Mouse (Mus musculus) limb, embryonic 14.5 days (tissue): ENCODE results near the gene Timm17a. TPM values are rescaled to one million over a fixed set of nuclear protein-coding genes. Genes with fewer than 3 reads are reported as not detected.
A peak's percentile ranks its signal among the peaks of the same experiment; 100 is the strongest.

ENCODE experiments used
- ATAC-seq: fragments of 200-750 bp; cut with Nextera tagmentation; 2 replicates; pipeline ENCODE4 v1.8.0; 2017; ENCODE audit warnings: low read depth, moderate number of reproducible peaks, moderate TSS enrichment; ENCODE audit not compliant: low FRiP score
- DNase-seq: peaks from one replicate; pipeline ENCODE4 v3.0.0-alpha.2; 2015; ENCODE audit warnings: low spot score
- H3K27ac ChIP-seq: fragments of 300-500 bp; sonication (generic); replicated peaks from 2 replicates; pipeline ENCODE4 v1.5.1; 2014; ENCODE audit warnings: low read depth, mild to moderate bottlenecking, low read length, moderate library complexity, mixed read lengths
- H3K27me3 ChIP-seq: fragments of 300-500 bp; sonication (generic); 2 replicates; pipeline ENCODE4 v1.6.1; 2014; ENCODE audit warnings: low read length, mixed read lengths; ENCODE audit not compliant: control insufficient read depth, insufficient read depth
- H3K36me3 ChIP-seq: fragments of 300-500 bp; sonication (generic); 2 replicates; pipeline ENCODE4 v1.6.1; 2014; ENCODE audit warnings: mild to moderate bottlenecking, low read length, moderate library complexity, mixed read lengths; ENCODE audit not compliant: control insufficient read depth, insufficient read depth
- H3K4me1 ChIP-seq: fragments of 300-500 bp; sonication (generic); 2 replicates; pipeline ENCODE4 v1.6.1; 2014; ENCODE audit warnings: antibody characterized with exemption, low read length, mixed read lengths; ENCODE audit not compliant: control insufficient read depth, insufficient read depth
- H3K4me2 ChIP-seq: fragments of 300-500 bp; sonication (generic); replicated peaks from 2 replicates; pipeline ENCODE4 v1.6.1; 2014; ENCODE audit warnings: low read depth, mild to moderate bottlenecking, low read length, moderate library complexity; ENCODE audit not compliant: severe bottlenecking
- H3K4me3 ChIP-seq: fragments of 300-500 bp; sonication (generic); replicated peaks from 2 replicates; pipeline ENCODE4 v1.5.1; 2014; ENCODE audit warnings: low read length
- H3K9ac ChIP-seq: fragments of 300-500 bp; sonication (generic); 2 replicates; pipeline ENCODE4 v1.6.1; 2014; ENCODE audit warnings: mild to moderate bottlenecking, low read depth, low read length, moderate library complexity; ENCODE audit not compliant: severe bottlenecking
- H3K9me3 ChIP-seq: fragments of 300-500 bp; sonication (generic); 2 replicates; pipeline ENCODE4 v1.6.1; 2016; ENCODE audit warnings: low read length; ENCODE audit not compliant: control insufficient read depth
- POLR2A ChIP-seq: fragments of 200-500 bp; IDR thresholded peaks from 2 replicates; pipeline ENCODE4 v1.8.0; 2012; ENCODE audit warnings: inconsistent platforms, mild to moderate bottlenecking, moderate library complexity, borderline replicate concordance; ENCODE audit not compliant: insufficient read depth, insufficient read length; ENCODE audit errors: extremely low read depth
- WGBS: fragments of 180-500 bp; shearing (Covaris S2); extraction: QIAGEN DNeasy Blood & Tissue Kit; methylation state at CpG from one replicate; pipeline ENCODE4 v1.1.7; 2014; 5-methylcytosine and 5-hydroxymethylcytosine counted together
- polyA plus RNA-seq, 2 experiments: library from polyadenylated mRNA; depleted of rRNA in 1 of 2; stranded (reverse) in 1 of 2; unstranded in 1 of 2; fragments of >200 nt; fragmentation: Nextera tagmentation in 1 of 2; extraction: Ambion mirVana in 1 of 2; gene quantifications; 2 replicates each; pipeline versions ENCODE4 v1.2.1 to v1.2.3; 2012 to 2014

The Timm17a gene
- polyA plus RNA-seq, 2 experiments = 51.7 to 187 TPM

DNA sequence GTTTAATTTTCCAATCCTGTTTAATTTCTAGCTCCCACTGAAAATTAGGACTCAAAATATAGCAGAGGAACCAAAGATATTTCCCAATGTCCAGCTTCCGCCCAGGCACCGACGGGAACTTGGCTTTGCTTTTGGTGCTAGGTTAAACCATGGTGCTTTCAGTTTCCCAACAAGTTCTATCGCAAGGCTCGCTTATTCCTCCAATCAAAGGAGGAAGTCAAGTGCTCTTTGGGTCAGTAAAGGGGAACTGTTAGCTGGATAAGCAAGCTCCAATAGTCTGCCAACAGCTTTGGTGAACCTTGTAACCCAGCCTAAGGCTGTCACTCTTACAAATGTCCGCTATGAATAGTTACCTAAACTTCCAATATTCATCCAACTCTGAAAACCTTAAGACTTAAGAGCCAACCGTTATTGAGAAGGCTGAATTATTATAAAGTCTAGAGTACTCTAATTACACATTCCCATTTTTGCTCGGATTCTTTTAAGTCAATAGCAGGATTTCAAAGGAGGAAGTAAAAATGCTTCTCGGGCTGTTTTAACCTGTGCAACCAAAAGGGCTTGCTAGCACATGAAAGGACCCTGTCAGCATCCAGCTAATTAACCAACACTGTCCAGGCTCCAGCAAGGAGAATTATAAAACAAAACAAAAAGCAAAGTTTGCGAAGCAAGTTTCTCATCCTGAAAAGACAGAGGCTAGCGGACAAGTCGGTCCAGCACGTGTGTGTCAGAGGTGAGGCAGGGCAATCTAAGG is 30.9 kb downstream of the Timm17a start:
- Histone ChIP-seq H3K27me3 (no peaks in the 10 kb centered on the region), H3K4me2 (peak overlapping the region; percentile 60), H3K9me3 (no peaks in the 10 kb centered on the region), H3K9ac (peak overlapping the region; percentile 94), H3K4me1 (peaks cover 6% of the 10 kb centered on the region), H3K4me3 (peak overlapping the region; percentile 88), H3K36me3 (peaks cover 10% of the 10 kb centered on the region), H3K27ac (peak overlapping the region; percentile 83; the same call in 1 of the 2 replicates)
- no peak for ATAC-seq
- TF ChIP-seq POLR2A = no peak
- WGBS = 35% methylated on average over 13 of the region's 13 CpGs
- DNase-seq = no peak

DNA sequence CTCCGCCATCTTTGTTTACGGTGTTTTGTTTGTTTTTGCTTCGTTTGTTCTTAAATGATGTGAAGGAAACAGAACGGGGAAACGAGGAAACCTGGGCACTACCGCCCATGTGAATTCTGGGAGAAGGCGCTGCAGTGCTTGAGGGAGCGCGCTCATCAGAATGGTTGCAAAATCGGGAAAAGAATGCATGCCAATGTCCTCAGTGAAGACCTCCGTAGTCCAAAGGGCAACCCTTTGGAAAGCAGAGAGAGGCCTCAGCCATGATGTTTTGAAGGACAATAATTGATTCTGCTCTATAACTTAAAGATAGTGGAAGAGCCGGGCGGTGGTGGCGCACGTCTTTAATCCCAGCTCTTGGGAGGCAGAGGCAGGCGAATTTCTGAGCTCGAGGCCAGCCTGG is 31.7 kb downstream of the Timm17a start:
- no peak for ATAC-seq
- WGBS = 95% methylated on average over 17 of the region's 17 CpGs
- no peaks in the 10 kb centered on the region for H3K27me3 ChIP-seq

DNA sequence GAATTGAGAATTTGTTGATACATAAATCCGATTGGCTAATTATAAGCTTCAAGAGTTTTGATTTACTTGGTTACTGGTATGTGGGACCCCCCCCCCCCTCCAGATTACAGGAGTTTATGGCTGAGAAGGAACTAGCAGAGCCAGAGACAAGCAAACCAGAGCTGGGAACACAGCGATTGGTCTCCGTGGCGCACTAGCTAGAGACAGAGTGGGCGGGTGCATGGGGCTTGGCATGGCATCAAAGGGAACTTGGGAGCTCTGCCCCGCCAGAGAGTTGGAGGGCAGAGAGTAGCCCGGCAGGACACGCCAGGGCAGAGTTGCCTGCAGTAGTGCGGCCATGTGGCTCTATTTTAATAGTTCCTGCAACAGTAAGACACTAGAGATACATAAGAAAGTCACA is 32.9 kb downstream of the Timm17a start:
- WGBS = 48% methylated on average over 9 of the region's 9 CpGs
- DNase-seq = no peak
- no peak for TF ChIP-seq POLR2A
- no peak for ATAC-seq
- no peak overlapping the region for H3K27ac ChIP-seq
- peaks cover 29% of the 10 kb centered on the region for H3K36me3 ChIP-seq
- H3K9me3 ChIP-seq = no peaks in the 10 kb centered on the region
- H3K27me3 ChIP-seq = no peaks in the 10 kb centered on the region
- H3K9ac ChIP-seq = no peak overlapping the region
- H3K4me1 ChIP-seq = peaks cover 6% of the 10 kb centered on the region
- H3K4me3 ChIP-seq = no peak overlapping the region
- H3K4me2 ChIP-seq = no peak overlapping the region

More for the DNA sequence above, 31.7 kb downstream of the Timm17a start:
- no peak overlapping the region for H3K9ac ChIP-seq
- peaks cover 19% of the 10 kb centered on the region for H3K36me3 ChIP-seq
- no peak overlapping the region for H3K4me3 ChIP-seq
- H3K4me1 ChIP-seq = peaks cover 6% of the 10 kb centered on the region
- TF ChIP-seq POLR2A = no peak
- no peak overlapping the region for H3K4me2 ChIP-seq
- H3K9me3 ChIP-seq = no peaks in the 10 kb centered on the region
- no peak for DNase-seq
- no peak overlapping the region for H3K27ac ChIP-seq

DNA sequence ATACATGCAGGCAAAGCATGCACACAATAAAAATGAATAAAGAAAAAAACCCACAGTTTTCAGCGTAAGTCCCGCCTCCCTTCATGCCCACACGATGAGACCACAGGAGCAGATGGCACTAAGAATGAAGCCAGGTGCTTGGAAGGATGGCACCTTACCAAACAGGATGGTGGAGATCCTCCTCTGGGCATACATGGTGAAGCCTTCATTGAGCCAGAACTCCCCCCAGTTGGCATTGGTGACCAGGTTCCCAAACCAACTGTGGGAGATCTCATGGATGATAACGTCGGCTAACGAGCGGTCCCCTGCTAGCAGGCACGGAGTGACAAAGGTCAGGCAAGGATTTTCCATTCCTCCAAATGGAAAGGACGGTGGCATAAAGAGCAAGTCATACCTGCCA is 42.2 kb downstream of the Timm17a start:
- H3K4me2 ChIP-seq = no peak overlapping the region
- peaks cover 65% of the 10 kb centered on the region for H3K36me3 ChIP-seq
- WGBS = 85% methylated on average over 9 of the region's 9 CpGs
- H3K9ac ChIP-seq = no peak overlapping the region
- no peak overlapping the region for H3K4me3 ChIP-seq
- H3K4me1 ChIP-seq = no peaks in the 10 kb centered on the region
- no peak for TF ChIP-seq POLR2A
- ATAC-seq (no peak), DNase-seq (no peak)
- no peak overlapping the region for H3K27ac ChIP-seq
- H3K27me3 ChIP-seq = no peaks in the 10 kb centered on the region
- no peaks in the 10 kb centered on the region for H3K9me3 ChIP-seq

DNA sequence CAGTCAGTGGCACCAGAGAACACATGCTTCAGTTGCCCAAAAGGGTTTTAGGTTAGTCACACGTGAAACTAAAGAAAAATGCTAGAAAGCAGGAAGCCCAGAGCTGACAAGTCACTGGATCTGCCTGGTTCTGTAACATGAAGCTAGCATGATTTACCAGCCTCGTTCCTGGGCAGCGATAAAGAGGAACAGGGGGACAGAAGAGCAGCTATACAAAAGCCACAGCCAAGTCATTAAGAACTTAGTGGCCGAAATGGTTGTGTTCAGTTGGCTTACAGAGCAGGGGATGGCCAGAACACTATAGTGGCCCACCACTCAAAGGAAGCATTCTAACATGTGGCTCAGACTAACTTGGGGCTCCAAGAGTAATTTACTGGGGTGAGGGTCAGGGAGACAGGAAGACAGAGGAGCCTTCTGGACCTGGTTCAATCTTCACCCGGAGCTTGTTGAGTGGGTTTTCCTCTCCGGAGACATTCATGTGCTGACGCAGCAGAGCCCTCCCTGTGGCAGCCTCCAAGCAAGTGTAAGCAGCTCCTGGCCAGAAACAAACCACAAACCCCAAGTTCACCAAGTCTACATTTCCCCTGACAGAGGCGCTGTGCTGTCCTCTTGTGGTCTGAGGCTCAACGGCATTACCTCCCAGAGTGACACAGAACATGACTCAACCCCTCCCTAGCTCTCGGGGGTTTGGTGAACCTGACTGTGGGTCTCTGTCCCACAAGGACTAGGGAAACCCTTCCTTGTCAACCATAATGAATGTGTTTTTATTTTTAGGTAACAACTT is 45.7 kb downstream of the Timm17a start:
- no peak for TF ChIP-seq POLR2A
- H3K9ac ChIP-seq = no peak overlapping the region
- no peak overlapping the region for H3K4me3 ChIP-seq
- no peaks in the 10 kb centered on the region for H3K9me3 ChIP-seq
- no peaks in the 10 kb centered on the region for H3K4me1 ChIP-seq
- WGBS = 77% methylated on average over 10 of the region's 10 CpGs
- DNase-seq (no peak), ATAC-seq (no peak)
- no peak overlapping the region for H3K27ac ChIP-seq
- H3K27me3 ChIP-seq = no peaks in the 10 kb centered on the region
- peaks cover 80% of the 10 kb centered on the region for H3K36me3 ChIP-seq
- H3K4me2 ChIP-seq = no peak overlapping the region
